Mouse (Mus musculus) erythroblast, embryonic 14.5 days (primary cell): Measurements from ENCODE around the gene Arpc5.

Experiments used
- GATA1 ChIP-seq: IDR thresholded peaks from 2 replicates; pipeline ENCODE4 v1.6.1; 2012; ENCODE audit warnings: low read length, inconsistent platforms, mixed read lengths
- TAL1 ChIP-seq: IDR thresholded peaks from 3 replicates; pipeline ENCODE4 v1.6.1; 2012; ENCODE audit warnings: low read length, inconsistent platforms, mixed read lengths

DNA sequence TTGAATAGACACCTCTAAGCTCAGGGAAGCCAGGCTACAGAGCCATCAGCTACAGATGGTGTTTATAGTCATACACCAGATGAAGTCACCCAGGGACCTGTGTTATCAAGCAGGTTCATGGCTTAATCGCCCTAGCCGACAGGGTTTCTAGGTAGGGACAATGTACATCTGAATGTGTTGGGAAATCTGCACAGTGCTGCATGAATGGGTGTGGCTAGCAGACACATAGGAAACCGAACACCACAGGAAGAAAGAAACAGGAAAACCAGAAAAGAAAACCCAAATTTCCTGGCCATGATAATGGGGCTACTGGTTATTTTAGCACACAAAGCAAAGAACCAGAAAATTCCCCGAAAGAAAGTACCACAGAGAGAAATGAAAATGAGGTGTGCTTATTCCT lies 45.4 kb upstream of the Arpc5 start:
- TF ChIP-seq TAL1 (no peak), GATA1 (no peak)
